Mouse (Mus musculus) heart, embryonic 12.5 days (tissue): ENCODE results near the gene Lad1. TPM values are rescaled to one million over a fixed set of nuclear protein-coding genes. Genes with fewer than 3 reads are reported as not detected.

Experiments
- ATAC-seq: fragments of 200-750 bp; cut with Nextera tagmentation; 2 replicates; pipeline ENCODE4 v1.8.0; 2017; ENCODE audit warnings: moderate TSS enrichment, moderate library complexity; ENCODE audit not compliant: insufficient number of reproducible peaks, low FRiP score
- H3K27ac ChIP-seq: fragments of 300-500 bp; sonication (generic); 2 replicates; pipeline ENCODE4 v1.5.1; 2016; ENCODE audit warnings: mild to moderate bottlenecking, moderate library complexity; ENCODE audit not compliant: poor library complexity, severe bottlenecking
- H3K27me3 ChIP-seq: fragments of 300-500 bp; sonication (generic); replicated peaks from 2 replicates; pipeline ENCODE4 v1.6.1; 2016; ENCODE audit warnings: mild to moderate bottlenecking, moderate library complexity
- H3K36me3 ChIP-seq: fragments of 300-500 bp; sonication (generic); 2 replicates; pipeline ENCODE4 v1.6.1; 2016; ENCODE audit warnings: mild to moderate bottlenecking, moderate library complexity
- H3K4me1 ChIP-seq: fragments of 300-500 bp; sonication (generic); replicated peaks from 2 replicates; pipeline ENCODE4 v1.6.1; 2016; ENCODE audit warnings: mild to moderate bottlenecking
- H3K4me2 ChIP-seq: fragments of 300-500 bp; sonication (generic); 2 replicates; pipeline ENCODE4 v1.6.1; 2016; ENCODE audit warnings: mild to moderate bottlenecking, moderate library complexity
- H3K4me3 ChIP-seq: fragments of 300-500 bp; sonication (generic); 2 replicates; pipeline ENCODE4 v1.5.1; 2016; ENCODE audit warnings: mild to moderate bottlenecking
- H3K9ac ChIP-seq: fragments of 300-500 bp; sonication (generic); 2 replicates; pipeline ENCODE4 v1.6.1; 2016; ENCODE audit warnings: mild to moderate bottlenecking, moderate library complexity
- H3K9me3 ChIP-seq: fragments of 300-500 bp; sonication (generic); replicated peaks from 2 replicates; pipeline ENCODE4 v1.6.1; 2016; ENCODE audit warnings: mild to moderate bottlenecking, moderate library complexity
- WGBS: fragments of 180-500 bp; shearing (Covaris S2); methylation state at CpG from one replicate; pipeline ENCODE4 v1.1.7; 2016; 5-methylcytosine and 5-hydroxymethylcytosine counted together
- polyA plus RNA-seq: library from polyadenylated mRNA; unstranded; fragments of >200 nt; fragmentation: Nextera tagmentation; extraction: Ambion mirVana; gene quantifications from 2 replicates; pipeline ENCODE4 v1.2.1, GENCODE M21; 2016

The Lad1 gene
- polyA plus RNA-seq, 1 experiment from 2014 or later = 3.3 TPM

DNA sequence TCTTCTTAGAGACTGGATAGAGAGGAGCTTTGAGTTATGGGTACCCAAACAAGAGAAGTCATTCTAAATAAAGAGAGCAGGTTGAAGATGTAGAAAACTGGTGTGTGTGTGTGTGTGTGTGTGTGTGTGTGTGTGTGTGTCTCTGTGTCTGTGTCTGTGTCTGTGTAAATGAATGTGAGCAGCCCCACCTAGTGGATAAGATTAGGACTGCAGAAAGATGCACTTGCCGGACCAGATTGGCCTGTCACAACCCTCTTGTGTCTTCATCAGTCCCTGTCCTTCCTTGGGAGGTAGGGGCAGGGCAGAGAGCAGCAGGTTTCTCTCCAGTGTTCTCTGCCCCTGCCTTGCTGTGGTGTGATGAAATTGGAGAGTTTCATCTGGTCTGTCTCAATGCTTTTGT lies 10.5 kb downstream of the Lad1 start:
- Histone ChIP-seq H3K27me3 (no peaks in the 10 kb centered on the region; the same call in 1 of the 2 replicates), H3K9ac (no peak overlapping the region), H3K36me3 (no peaks in the 10 kb centered on the region), H3K9me3 (no peaks in the 10 kb centered on the region), H3K4me2 (no peak overlapping the region), H3K4me3 (no peak overlapping the region), H3K27ac (no peak overlapping the region), H3K4me1 (peaks cover 40% of the 10 kb centered on the region)
- ATAC-seq = no peak
- 29% methylated on average over 1 of the region's 1 CpGs for WGBS

- Histone ChIP-seq H3K36me3 (peaks cover 7% of the 10 kb centered on the region; the same call in 1 of the 2 replicates), H3K27ac (peak overlapping the region; percentile 97), H3K4me1 (peaks cover 74% of the 10 kb centered on the region), H3K4me2 (no peak overlapping the region), H3K9ac (peak overlapping the region; percentile 34; the same call in 1 of the 2 replicates), H3K27me3 (no peaks in the 10 kb centered on the region), H3K9me3 (no peaks in the 10 kb centered on the region), H3K4me3 (no peak overlapping the region)
- no peak for ATAC-seq
- WGBS = 37% methylated on average over 6 of the region's 6 CpGs
Observed at GRCm38 (mm10) chr1:135834206-135834859, 15.9 kb downstream of the Lad1 start.

- Histone ChIP-seq H3K27me3 (no peaks in the 10 kb centered on the region), H3K9ac (peak overlapping the region; percentile 34; the same call in 1 of the 2 replicates), H3K27ac (peak overlapping the region; percentile 97), H3K4me2 (no peak overlapping the region), H3K9me3 (no peaks in the 10 kb centered on the region), H3K4me3 (no peak overlapping the region), H3K36me3 (peaks cover 10% of the 10 kb centered on the region; the same call in 1 of the 2 replicates), H3K4me1 (peaks cover 71% of the 10 kb centered on the region)
- no peak for ATAC-seq
- WGBS = 64% methylated on average over 8 of the region's 8 CpGs
Observed at GRCm38 (mm10) chr1:135834983-135835382, 16.6 kb downstream of the Lad1 start.

DNA sequence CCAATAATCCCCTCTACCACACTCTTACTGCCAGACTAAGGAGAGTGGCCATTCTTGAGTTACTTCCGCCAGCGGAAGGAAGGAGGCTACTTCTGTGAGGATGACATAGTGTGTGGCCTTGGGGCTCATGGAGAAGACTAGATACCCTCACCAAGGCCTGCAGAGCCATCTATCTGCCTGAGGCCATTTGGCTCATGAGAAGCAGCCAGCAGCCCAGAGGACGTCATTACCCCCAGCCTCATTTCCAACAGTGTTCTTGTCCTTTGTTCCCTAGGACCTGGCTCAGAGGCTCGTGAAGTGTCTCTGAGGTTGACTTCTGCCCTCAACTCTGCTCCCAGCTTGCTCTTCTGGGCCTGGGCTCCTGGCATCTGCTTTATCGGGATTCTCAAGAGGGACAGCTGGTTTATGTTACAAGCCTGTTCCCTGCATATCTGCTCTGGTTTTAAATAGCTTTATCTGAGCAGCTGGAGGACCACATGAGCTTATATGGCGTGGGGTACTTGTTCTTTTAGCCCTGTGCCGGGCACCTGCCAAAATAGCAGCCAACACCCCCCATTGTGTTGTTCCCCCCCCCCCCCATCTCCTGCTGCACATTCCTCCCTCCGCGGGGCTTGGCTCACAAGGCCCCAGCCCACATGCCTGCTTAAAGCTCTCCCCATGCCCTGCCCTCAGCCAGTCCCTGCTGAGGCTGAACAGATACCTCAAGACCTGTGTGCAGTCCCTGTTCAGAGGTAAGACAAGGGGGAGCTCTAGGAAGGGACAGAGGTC lies 17.5 kb downstream of the Lad1 start, which contains the start of gene Tnnt2:
Tnnt2 (plus strand) TSS at position 639 of the 768 bp plus-strand sequence.
- H3K9me3 ChIP-seq = no peaks in the 10 kb centered on the region
- peaks cover 72% of the 10 kb centered on the region for H3K4me1 ChIP-seq
- no peaks in the 10 kb centered on the region for H3K27me3 ChIP-seq
- H3K4me2 ChIP-seq = peak within 1 kb of the TSS; percentile 68
- peak within 1 kb of the TSS; percentile 67 for H3K4me3 ChIP-seq
- ATAC-seq = peak; percentile 80
- H3K27ac ChIP-seq = peak within 1 kb of the TSS; percentile 97
- H3K9ac ChIP-seq = peak within 1 kb of the TSS; percentile 95
- 17% methylated on average over 9 of the region's 9 CpGs for WGBS
- H3K36me3 ChIP-seq = peaks cover 19% of the 10 kb centered on the region

GRCm38 (mm10) chr1:135838626-135839025 lies 20.2 kb downstream of the Lad1 start:
- Histone ChIP-seq H3K27ac (peak overlapping the region; percentile 96), H3K4me3 (peak overlapping the region; percentile 67), H3K4me2 (peak overlapping the region; percentile 68), H3K9ac (peak overlapping the region; percentile 95), H3K4me1 (peaks cover 77% of the 10 kb centered on the region), H3K9me3 (no peaks in the 10 kb centered on the region), H3K27me3 (no peaks in the 10 kb centered on the region), H3K36me3 (peaks cover 44% of the 10 kb centered on the region)
- WGBS = 32% methylated on average over 4 of the region's 4 CpGs
- no peak for ATAC-seq

GRCm38 (mm10) chr1:135839065-135839464 lies 20.7 kb downstream of the Lad1 start:
- H3K27ac ChIP-seq = peak overlapping the region; percentile 96
- peak overlapping the region; percentile 68 for H3K4me2 ChIP-seq
- H3K4me1 ChIP-seq = peaks cover 77% of the 10 kb centered on the region
- H3K9ac ChIP-seq = peak overlapping the region; percentile 95
- WGBS = 49% methylated on average over 6 of the region's 6 CpGs
- no peaks in the 10 kb centered on the region for H3K9me3 ChIP-seq
- no peak for ATAC-seq
- H3K27me3 ChIP-seq = no peaks in the 10 kb centered on the region
- H3K36me3 ChIP-seq = peaks cover 49% of the 10 kb centered on the region
- peak overlapping the region; percentile 67 for H3K4me3 ChIP-seq

DNA sequence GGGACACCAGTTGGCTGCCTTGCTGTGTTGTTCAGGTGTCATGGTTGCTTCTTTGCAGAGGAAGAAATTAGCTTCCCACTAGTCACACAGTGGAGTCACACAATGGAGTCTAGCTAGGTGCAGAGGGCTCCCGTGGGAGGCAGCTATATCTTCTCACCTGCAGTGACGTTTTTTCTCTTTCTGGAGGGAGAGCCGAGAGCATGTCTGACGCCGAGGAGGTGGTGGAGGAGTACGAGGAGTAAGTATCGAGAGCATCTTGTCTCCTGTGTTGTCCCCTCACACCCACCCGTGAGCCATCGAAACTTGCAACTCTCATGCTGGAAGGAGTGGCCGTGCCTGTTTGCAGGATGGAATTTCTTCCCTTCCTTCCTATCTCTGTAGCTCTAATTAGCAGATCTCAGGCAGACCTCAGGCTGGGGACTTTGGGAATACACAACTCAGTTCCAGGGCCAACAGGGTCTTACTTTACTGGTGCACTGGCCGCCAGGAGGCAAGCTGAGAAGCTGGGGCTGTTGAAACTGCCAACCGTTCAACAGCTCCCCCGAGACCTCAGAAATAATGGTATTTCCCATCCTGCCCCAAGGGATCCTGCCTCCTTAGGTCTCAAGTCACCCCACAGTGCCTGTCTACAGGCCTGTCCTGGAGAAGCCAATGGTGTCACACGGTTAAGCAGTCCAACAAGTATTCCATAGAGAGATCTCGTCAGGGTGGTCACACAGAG lies 22.4 kb downstream of the Lad1 start:
- Histone ChIP-seq H3K36me3 (peaks cover 66% of the 10 kb centered on the region), H3K4me2 (peak overlapping the region; percentile 57), H3K27me3 (no peaks in the 10 kb centered on the region), H3K27ac (peak overlapping the region; percentile 78), H3K4me1 (peaks cover 77% of the 10 kb centered on the region), H3K4me3 (peak overlapping the region; percentile 25), H3K9ac (peak overlapping the region; percentile 73), H3K9me3 (no peaks in the 10 kb centered on the region)
- no peak for ATAC-seq
- 31% methylated on average over 15 of the region's 15 CpGs for WGBS

- no peak overlapping the region for H3K4me3 ChIP-seq
- no peaks in the 10 kb centered on the region for H3K27me3 ChIP-seq
- H3K4me2 ChIP-seq = peak overlapping the region; percentile 26
- peak overlapping the region; percentile 67 for H3K27ac ChIP-seq
- no peaks in the 10 kb centered on the region for H3K9me3 ChIP-seq
- H3K9ac ChIP-seq = peak overlapping the region; percentile 21
- WGBS = 80% methylated on average over 10 of the region's 10 CpGs
- peaks cover 93% of the 10 kb centered on the region for H3K4me1 ChIP-seq
- no peak for ATAC-seq
- H3K36me3 ChIP-seq = peaks cover 91% of the 10 kb centered on the region
Observed at GRCm38 (mm10) chr1:135843519-135844262, 25.3 kb downstream of the Lad1 start.

- Histone ChIP-seq H3K9me3 (no peaks in the 10 kb centered on the region), H3K4me2 (peak overlapping the region; percentile 26), H3K4me3 (no peak overlapping the region), H3K9ac (peak overlapping the region; percentile 21; the same call in 1 of the 2 replicates), H3K4me1 (peaks cover 98% of the 10 kb centered on the region), H3K27me3 (no peaks in the 10 kb centered on the region), H3K27ac (peak overlapping the region; percentile 75), H3K36me3 (peaks cover 95% of the 10 kb centered on the region)
- WGBS = 24% methylated on average over 6 of the region's 6 CpGs
- ATAC-seq = no peak
Observed at GRCm38 (mm10) chr1:135844481-135844880, 26.1 kb downstream of the Lad1 start.

- Histone ChIP-seq H3K4me1 (peaks cover 96% of the 10 kb centered on the region), H3K36me3 (peaks cover 96% of the 10 kb centered on the region), H3K27me3 (no peaks in the 10 kb centered on the region), H3K9me3 (no peaks in the 10 kb centered on the region), H3K9ac (no peak overlapping the region), H3K4me2 (no peak overlapping the region), H3K4me3 (no peak overlapping the region), H3K27ac (peak overlapping the region; percentile 27; the same call in 1 of the 2 replicates)
- WGBS = 78% methylated on average over 5 of the region's 5 CpGs
- no peak for ATAC-seq
Observed at GRCm38 (mm10) chr1:135846632-135847031, 28.2 kb downstream of the Lad1 start.
